Mouse (Mus musculus) midbrain, postnatal 0 days (tissue): Measurements from ENCODE around the gene Psma6. TPM values are rescaled to one million over a fixed set of nuclear protein-coding genes. Genes with fewer than 3 reads are reported as not detected.
A peak's percentile ranks its signal among the peaks of the same experiment; 100 is the strongest.

Experiments
- ATAC-seq: fragments of 200-750 bp; cut with Nextera tagmentation; 2 replicates; pipeline ENCODE4 v1.8.0; 2017; ENCODE audit warnings: moderate number of reproducible peaks, mild to moderate bottlenecking, moderate TSS enrichment, moderate library complexity; ENCODE audit not compliant: low FRiP score
- DNase-seq: peaks from one replicate; pipeline ENCODE4 v3.0.0-alpha.2; 2015; ENCODE audit warnings: low spot score
- H3K27ac ChIP-seq: fragments of 300-500 bp; sonication (generic); 2 replicates; pipeline ENCODE4 v1.5.1; 2014; ENCODE audit warnings: low read depth, mild to moderate bottlenecking, low read length, mixed read lengths
- H3K27me3 ChIP-seq: fragments of 300-500 bp; sonication (generic); 2 replicates; pipeline ENCODE4 v1.6.1; 2014; ENCODE audit warnings: low read length, control low read depth, mixed read lengths; ENCODE audit not compliant: insufficient read depth
- H3K36me3 ChIP-seq: fragments of 300-500 bp; sonication (generic); 2 replicates; pipeline ENCODE4 v1.6.1; 2014; ENCODE audit warnings: low read length, control low read depth, mixed read lengths; ENCODE audit not compliant: insufficient read depth
- H3K4me1 ChIP-seq: fragments of 300-500 bp; sonication (generic); 2 replicates; pipeline ENCODE4 v1.6.1; 2014; ENCODE audit warnings: mild to moderate bottlenecking, control low read depth, antibody characterized with exemption, low read length, mixed read lengths; ENCODE audit not compliant: insufficient read depth
- H3K4me2 ChIP-seq: fragments of 300-500 bp; sonication (generic); 2 replicates; pipeline ENCODE4 v1.6.1; 2014; ENCODE audit warnings: low read depth, mild to moderate bottlenecking, low read length, mixed read lengths; ENCODE audit not compliant: poor library complexity, severe bottlenecking
- H3K4me3 ChIP-seq: fragments of 300-500 bp; sonication (generic); 2 replicates; pipeline ENCODE4 v1.5.1; 2014; ENCODE audit warnings: low read depth, mild to moderate bottlenecking, low read length, moderate library complexity
- H3K9ac ChIP-seq: fragments of 300-500 bp; sonication (generic); replicated peaks from 2 replicates; pipeline ENCODE4 v1.6.1; 2014; ENCODE audit warnings: mild to moderate bottlenecking, low read length, moderate library complexity, mixed read lengths; ENCODE audit not compliant: poor library complexity, severe bottlenecking
- H3K9me3 ChIP-seq: fragments of 300-500 bp; sonication (generic); 2 replicates; pipeline ENCODE4 v1.6.1; 2016; ENCODE audit warnings: low read length, control low read depth
- CTCF ChIP-seq: IDR thresholded peaks from 2 replicates; pipeline ENCODE4 v1.5.1; 2016; ENCODE audit warnings: antibody characterized with exemption, mild to moderate bottlenecking
- WGBS: fragments of 180-500 bp; shearing (Covaris S2); extraction: QIAGEN DNeasy Blood & Tissue Kit; methylation state at CpG from one replicate; pipeline ENCODE4 v1.1.7; 2014; 5-methylcytosine and 5-hydroxymethylcytosine counted together
- polyA plus RNA-seq: library from polyadenylated mRNA; unstranded; fragments of >200 nt; fragmentation: Nextera tagmentation; extraction: Ambion mirVana; gene quantifications from 2 replicates; pipeline ENCODE4 v1.2.1, GENCODE M21; 2015
- total RNA-seq: library from RNA; depleted of rRNA; stranded (reverse); fragments of >200 nt; gene quantifications from 2 replicates; pipeline ENCODE4 v1.2.3, GENCODE M21; 2014

Gene Psma6
- total and polyA plus RNA-seq, 2 experiments from 2014 or later: 91.1 to 422 TPM

DNA sequence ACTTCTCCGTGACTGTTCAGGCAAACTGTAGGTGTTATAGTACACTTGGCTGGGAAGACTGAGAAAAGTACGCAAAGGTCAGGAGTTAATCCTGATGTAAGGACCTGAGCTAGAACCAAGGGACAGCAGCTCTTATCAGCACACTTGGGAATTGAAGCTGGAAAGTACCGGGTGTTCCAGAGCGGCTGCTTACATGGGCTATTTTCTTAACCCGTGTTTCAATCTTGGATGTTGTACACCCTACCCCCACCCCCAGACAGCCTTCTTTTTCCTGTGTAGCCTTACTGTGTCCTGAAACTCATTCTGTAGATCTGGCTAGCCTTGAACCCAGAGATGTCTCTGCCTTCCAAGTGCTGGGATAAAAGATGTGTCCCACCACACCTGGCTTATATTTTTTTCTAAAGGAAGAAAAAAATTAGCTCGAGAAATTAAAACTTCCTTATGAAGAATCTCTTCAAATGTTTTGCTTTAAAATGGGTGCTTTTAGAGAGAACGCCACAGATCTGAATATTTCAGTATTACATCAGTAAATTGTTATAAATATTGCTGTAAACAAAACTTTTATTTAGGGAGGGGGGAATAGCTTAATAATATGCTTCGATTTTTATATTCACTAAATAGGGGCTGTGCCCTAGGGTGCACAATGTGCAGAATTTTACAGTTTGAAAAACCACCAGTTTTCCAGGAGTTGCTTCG lies 13.7 kb downstream of the Psma6 start:
- TF ChIP-seq CTCF: no peak
- H3K27me3 ChIP-seq: no peaks in the 10 kb centered on the region
- 73% methylated on average over 9 of the region's 9 CpGs for WGBS
- H3K9ac ChIP-seq: peak overlapping the region; percentile 75
- peak overlapping the region; percentile 86 for H3K27ac ChIP-seq
- H3K4me1 ChIP-seq: peaks cover 11% of the 10 kb centered on the region; the same call in 1 of the 2 replicates
- H3K36me3 ChIP-seq: no peaks in the 10 kb centered on the region
- DNase-seq (no peak), ATAC-seq (no peak)
- H3K4me3 ChIP-seq: peak overlapping the region; percentile 69
- peak overlapping the region; percentile 77 for H3K4me2 ChIP-seq
- H3K9me3 ChIP-seq: no peaks in the 10 kb centered on the region

DNA sequence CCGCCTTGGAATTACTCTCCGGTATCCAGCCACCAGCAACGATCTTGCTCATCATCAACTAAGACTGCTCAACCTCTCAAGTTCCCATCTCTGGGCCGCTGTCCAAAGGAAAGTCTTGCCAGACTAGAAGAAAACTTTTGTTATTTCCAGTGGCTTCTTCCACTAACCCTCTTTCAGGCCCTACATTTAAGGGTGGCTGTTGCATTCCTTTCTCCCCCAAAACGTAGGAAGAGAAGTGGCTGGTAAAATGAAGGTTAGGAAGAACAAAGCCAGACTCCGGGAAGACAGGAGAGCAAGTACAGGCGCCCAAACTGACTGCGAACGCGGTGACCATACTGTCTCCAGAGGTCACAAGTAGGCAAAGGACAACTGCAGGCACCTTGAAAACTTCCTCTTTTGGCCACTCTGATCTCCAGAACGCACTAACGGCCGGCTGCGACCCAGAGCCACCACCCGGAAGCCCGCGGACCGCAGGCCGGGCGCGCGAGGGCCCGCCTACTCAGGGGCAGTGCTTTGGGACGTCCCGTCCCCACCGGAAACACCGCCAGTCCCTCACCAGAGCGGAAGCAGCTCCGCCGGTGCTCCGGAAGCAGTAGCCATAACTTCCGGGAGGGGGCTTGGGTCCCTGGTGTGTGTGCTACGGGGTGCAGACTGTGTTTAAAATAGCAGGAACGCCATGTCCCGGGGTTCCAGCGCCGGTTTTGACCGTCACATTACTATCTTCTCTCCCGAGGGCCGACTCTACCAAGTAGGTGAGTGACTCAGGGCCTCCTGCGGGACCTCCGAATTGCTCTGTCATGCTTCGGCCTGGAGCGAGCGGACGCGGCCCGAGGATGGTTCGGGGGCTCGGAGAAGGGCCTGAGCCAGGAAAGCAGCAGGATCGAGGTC lies 14.5 kb downstream of the Psma6 start:
- peak; percentile 7; the same call in 1 of the 2 replicates for TF ChIP-seq CTCF
- under 1% methylated on average over 51 of the region's 51 CpGs for WGBS

DNA sequence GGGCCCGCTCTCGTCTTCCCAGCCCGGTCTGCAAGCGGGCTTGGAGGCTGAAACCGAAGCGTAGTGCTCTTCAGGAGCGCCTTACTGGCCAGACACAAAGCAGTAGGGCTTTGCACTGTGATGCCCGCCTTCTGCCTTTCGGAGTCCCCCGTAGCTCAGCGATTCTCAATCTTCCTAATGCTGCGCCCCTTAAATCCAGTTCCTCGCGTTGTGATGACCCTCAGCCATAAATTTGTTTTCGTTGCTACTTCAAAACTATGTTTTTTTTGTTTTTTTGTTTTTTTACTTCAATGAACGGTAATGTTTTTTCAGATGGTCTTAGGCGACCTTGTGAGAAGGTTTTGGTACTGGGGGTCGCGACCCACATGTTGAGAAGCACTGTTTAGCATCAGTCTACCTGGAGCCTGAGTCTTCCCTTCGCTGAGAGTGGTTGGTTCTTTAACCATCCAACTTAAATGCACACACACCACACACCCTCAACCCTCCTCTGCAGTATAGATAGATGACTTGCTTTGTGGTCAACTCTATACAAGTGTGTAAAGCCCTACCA lies 15.2 kb downstream of the Psma6 start:
- Histone ChIP-seq H3K27me3 (no peaks in the 10 kb centered on the region), H3K9ac (peak overlapping the region; percentile 75), H3K4me3 (peak overlapping the region; percentile 69), H3K27ac (peak overlapping the region; percentile 86), H3K4me2 (peak overlapping the region; percentile 77), H3K9me3 (no peaks in the 10 kb centered on the region), H3K4me1 (peaks cover 11% of the 10 kb centered on the region; the same call in 1 of the 2 replicates), H3K36me3 (no peaks in the 10 kb centered on the region)
- no peak for DNase-seq
- no peak for TF ChIP-seq CTCF
- 3% methylated on average over 20 of the region's 20 CpGs for WGBS
- ATAC-seq: peak; percentile 17; the same call in 1 of the 2 replicates

More for the DNA sequence above, 14.5 kb downstream of the Psma6 start:
- DNase-seq (peak; percentile 96), ATAC-seq (peak; percentile 99)
- peaks cover 11% of the 10 kb centered on the region; the same call in 1 of the 2 replicates for H3K4me1 ChIP-seq
- H3K4me3 ChIP-seq: peak overlapping the region; percentile 69
- no peaks in the 10 kb centered on the region for H3K9me3 ChIP-seq
- H3K9ac ChIP-seq: peak overlapping the region; percentile 75
- peak overlapping the region; percentile 86 for H3K27ac ChIP-seq
- H3K36me3 ChIP-seq: no peaks in the 10 kb centered on the region
- H3K4me2 ChIP-seq: peak overlapping the region; percentile 77
- H3K27me3 ChIP-seq: no peaks in the 10 kb centered on the region

DNA sequence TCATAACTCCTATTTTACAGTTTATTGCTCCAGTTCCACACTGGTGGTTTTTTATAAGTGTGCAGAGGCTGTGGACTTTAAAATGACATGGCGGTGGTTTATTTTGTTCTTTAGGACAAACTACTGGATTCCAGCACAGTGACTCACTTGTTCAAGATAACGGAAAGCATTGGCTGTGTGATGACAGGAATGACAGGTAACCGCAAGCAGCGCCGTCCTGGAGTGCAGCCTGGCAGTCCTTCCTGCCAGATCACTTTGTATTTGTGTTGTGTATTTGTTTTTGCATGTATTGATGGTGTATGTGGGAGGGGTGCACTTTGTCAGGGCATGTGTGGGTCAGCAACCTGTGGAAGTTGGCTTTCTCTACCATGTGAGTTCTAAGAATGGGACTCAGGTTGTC lies 23.9 kb downstream of the Psma6 start:
- no peaks in the 10 kb centered on the region for H3K4me1 ChIP-seq

DNA sequence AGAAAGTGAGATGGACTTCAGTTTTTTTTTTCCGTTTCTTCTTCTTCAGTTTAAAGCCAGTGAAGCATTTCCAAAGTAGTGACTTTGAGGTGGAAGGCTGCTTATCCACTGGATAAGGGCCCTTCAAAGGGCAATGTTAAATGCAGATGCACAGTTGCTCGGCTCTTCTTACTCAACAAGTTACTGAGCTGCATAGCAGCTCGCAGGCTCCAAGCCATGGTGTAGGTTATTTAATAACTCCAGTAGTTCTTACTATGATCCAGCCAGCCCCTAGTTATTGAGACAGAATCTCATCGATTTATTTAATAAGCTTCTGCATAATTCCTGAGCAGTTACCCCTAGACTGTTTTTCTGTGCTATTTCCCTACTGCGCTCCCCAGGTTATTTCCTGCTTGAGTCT lies 31.2 kb downstream of the Psma6 start:
- no peak for TF ChIP-seq CTCF
- H3K27ac ChIP-seq: no peak overlapping the region
- ATAC-seq (no peak), DNase-seq (no peak)
- H3K4me3 ChIP-seq: no peak overlapping the region
- H3K4me2 ChIP-seq: no peak overlapping the region
- WGBS: 96% methylated on average over 5 of the region's 5 CpGs
- H3K9me3 ChIP-seq: no peaks in the 10 kb centered on the region
- H3K9ac ChIP-seq: no peak overlapping the region
- H3K4me1 ChIP-seq: no peaks in the 10 kb centered on the region
- no peaks in the 10 kb centered on the region for H3K27me3 ChIP-seq
- H3K36me3 ChIP-seq: peaks cover 50% of the 10 kb centered on the region

More for the DNA sequence above, 23.9 kb downstream of the Psma6 start:
- H3K27ac ChIP-seq: no peak overlapping the region
- no peak overlapping the region for H3K4me2 ChIP-seq
- no peak overlapping the region for H3K4me3 ChIP-seq
- no peak for ATAC-seq
- H3K36me3 ChIP-seq: peaks cover 34% of the 10 kb centered on the region
- no peak for DNase-seq
- TF ChIP-seq CTCF: no peak
- no peaks in the 10 kb centered on the region for H3K9me3 ChIP-seq
- 91% methylated on average over 5 of the region's 5 CpGs for WGBS
- H3K9ac ChIP-seq: no peak overlapping the region
- H3K27me3 ChIP-seq: no peaks in the 10 kb centered on the region
